Mouse (Mus musculus) 3T3-L1 (cell line): ENCODE data around the gene Cast.

Experiments
- DNase-seq: peaks from one replicate; pipeline ENCODE4 v3.0.0-alpha.2; 2015; ENCODE audit warnings: low read depth, low spot score

The Cast gene

DNA sequence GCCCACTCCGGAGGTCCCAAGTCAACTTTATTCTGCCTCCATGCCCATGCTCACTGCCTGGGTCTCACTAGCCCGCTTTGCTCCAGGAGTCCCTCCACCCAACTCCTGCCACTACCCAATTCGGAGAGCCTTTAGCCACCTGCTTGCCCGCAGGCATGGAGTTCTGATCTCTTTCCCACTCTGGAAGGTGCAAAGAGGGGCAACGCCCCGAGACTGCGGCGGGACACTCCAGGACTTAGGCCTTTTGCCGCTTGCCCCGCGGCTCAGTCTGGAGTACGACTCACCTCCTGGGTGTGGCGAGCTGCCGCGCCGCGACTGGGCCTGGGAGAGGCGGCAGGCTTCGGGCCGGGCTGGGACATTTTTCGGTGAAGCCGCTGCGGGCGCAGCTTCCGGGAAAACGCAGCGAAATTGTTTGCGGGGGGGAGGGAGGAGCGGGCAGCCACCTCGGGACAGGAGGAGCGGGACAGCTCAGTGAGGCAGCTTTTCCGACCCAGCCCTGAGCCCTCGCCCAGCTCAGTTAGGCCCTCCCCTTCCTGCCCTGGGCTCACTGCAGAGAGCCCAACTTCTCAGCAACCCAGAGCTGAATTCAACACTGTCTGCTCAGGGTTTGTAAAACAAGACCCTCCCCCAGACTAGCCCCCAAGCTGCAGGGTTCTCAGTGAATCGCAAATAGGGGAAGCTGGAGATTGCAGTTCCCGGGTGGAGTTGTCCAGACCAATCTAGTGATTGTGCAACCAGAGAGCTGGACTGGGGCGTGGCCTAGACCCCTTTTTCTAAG lies at the start of gene Cast:
Gene Cast, minus strand, starts transcription at position 659 of the 778 bp plus-strand sequence.
- peak; percentile 75 for DNase-seq

DNA sequence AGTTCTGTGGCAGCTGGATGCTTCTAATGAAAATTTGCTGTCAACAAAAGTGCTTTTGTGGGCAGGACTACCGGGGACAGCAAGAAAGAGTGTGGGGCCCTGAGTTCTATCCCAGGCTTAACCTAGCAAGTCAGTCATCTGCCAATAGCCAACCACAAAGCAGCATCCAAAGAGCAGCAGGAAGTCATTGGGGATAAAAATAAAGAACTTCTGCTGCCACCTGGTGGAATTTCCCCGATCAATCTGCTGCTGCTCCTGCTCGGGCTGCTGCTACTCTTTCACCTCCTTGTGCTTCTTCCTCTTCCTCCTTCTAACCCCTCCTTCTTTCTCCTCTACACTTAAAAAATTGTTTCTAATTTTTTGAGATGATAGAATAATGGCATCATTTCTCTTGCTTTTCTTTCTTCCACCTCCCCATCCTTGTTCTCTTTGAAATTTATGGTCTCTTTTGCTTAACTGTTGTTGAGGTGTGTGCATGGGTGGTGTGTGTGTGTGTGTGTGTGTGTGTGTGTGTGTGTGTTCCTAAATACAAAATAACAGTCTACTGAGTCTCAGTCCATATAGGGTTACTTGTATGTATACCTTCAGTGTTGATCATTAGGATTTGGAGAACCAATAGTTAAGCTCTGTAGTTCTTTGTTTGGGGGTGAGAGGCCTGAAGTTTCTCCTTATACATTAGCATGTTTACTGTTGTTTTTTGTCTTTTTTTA lies 45.9 kb upstream of the Cast start:
- peak; percentile 92 for DNase-seq

DNA sequence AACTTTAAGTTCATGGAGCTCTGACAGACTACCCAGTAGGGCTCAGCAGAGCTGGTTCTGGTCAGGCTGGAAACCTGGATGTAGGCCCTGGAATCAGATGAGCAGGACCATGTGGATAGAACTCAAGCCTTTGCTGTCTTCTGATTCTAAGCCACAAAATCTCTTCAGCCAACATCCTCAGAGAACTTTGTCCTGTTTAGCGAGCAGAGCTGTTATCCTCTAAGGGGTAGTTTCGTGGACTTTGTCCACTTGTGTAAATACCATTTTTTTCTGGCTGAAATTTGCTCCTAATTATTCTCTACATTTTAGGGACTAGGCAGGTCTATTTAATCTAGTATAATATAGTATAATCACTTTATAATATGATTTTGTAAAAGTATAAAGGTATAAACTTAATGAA lies 42.2 kb upstream of the Cast start:
- DNase-seq = no peak

DNA sequence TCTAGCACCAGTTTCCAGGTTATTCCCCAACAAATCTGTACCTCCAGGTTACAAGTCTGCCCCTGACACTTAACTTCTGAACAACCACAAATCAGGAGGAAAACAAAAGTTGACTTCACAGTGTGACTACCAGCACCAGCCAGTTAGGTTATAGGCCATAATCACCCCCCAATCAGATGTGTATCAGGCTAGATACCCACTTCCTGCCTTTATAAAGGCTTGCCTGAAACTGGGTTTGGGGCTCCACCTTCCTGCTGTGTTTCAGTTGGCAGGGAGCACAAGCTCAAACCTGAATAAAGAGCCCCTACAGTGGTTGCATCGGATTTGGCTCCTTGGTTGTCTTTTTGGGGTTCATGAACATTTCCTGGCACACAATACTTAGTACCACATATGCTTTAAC lies 37.3 kb upstream of the Cast start:
- no peak for DNase-seq

DNA sequence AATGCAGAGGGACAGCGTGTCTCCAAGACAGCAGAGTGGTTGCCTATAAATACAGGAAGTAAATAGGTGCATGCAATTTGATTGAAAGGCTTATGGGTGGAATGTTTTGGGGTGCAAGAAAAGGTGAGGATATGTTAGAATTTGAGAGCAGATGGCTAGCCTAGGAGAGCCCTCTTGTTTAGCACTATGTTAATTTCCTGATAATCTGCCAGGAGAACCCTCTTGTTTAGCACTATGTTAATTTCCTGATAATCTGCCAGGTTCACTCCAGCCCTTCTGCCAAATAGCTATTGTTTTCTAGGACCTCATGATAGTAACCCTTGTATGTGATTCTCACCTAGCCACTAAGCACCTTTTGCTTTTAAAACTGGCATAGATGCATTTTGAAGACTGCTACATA lies 25.9 kb upstream of the Cast start:
- no peak for DNase-seq

DNA sequence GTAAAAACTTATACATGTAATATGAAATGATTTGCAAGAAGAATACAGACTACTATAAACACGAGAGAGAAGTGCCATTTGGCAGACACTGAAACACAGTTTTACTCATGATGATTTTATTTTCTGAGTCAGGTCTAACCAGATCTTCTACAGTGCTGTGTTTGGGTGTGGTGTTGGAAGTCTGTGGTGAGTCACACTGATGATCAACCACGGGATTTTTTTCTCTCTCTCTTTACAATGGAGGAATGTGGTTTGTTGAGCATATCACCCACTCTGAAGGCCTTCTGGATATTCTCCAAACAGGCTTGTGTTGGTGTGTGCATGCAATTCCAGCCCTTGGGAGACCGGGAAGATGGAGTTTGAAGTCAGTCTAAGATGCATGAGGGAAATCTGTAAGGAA lies 13.5 kb upstream of the Cast start:
- DNase-seq = peak; percentile 91

DNA sequence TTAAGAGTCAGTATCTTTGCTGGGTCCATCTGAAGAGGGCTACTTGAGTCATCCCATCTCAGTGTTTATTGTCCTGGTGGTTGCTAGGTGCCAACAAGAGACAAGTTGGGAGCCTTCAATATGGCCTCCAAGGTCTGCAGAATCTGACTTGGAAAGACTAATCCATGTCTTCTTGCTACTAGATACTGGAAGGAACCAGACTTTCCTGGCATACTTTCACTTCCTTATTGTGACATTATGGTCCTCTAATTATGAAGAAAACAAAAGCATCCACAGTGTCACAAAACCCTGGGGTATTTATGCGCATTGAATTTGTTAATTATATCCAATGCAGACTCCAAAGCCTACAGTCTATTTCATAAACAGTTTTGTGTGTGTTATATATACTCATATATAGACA lies 7.1 kb upstream of the Cast start:
- DNase-seq = no peak

DNA sequence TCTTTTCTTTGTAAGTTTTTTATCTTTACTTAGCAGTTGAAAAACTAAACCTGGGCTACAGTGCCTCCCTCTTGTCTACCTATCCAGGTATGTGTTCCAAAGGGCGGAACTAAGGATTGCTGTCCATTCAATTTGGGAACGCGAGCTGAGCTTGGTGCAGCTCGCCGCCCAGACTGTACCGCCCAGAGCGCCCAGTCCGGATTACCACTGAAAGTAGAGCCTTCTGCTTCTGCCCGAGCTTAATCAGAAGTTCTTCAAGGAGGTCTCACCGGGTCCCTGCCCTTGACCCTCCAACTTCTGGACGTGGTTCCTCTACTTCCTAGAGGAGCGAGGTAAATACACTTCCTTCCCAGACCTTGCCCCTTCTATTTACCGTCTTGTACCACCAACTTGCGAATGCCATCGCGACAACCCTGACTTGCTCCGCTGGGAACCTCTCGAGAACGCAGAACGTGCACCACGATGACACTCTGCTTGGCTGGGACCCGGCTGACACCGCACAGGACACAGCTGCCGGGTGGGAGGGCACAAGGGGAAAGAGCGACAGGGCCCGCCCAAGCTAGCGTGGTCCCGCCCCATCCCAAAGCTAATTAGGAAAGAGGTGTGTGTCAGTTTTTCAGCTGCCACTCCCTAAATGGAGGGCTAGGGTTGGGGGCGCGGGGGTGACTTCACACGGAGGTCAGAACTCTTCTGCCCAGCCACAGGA lies 1.0 kb downstream of the Cast start:
- DNase-seq = peak; percentile 81

DNA sequence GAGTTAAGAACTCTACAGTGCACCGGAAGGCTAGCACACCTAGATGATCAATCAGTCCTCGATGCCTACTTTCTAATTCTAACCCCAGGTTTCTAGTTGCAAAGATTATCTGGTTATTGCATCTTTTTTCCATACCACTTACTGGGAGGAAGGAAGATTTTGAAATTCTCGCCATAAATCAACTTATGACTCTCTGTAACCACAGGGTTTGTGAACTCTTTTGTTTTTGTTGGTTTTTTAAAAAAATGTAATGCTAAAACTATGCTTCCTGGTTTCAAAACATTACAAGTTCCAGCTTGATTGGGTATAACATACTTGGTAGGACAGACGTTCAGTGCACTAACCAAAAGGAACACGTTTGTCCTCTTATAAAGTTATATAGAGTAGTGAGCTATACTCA lies 1.7 kb downstream of the Cast start:
- peak; percentile 81 for DNase-seq

DNA sequence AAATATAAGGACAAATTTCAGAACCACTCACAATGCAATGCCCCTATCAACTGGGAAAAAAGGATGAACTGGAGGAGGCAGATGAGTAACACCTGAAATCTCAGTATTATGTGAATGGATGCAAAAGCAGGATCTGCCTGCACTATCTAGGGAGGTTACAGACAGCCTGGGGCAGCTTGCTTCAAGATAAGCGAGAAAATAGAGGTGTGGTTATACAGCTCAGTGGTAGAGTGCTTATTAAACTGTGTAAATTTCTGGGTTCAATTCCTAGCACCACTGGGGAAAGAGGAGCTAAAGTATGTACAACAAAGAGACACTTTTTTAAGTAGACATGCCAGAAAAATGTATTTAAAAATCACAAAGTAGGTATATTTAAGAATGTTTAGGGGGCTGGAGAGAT lies 14.2 kb downstream of the Cast start:
- DNase-seq = no peak

DNA sequence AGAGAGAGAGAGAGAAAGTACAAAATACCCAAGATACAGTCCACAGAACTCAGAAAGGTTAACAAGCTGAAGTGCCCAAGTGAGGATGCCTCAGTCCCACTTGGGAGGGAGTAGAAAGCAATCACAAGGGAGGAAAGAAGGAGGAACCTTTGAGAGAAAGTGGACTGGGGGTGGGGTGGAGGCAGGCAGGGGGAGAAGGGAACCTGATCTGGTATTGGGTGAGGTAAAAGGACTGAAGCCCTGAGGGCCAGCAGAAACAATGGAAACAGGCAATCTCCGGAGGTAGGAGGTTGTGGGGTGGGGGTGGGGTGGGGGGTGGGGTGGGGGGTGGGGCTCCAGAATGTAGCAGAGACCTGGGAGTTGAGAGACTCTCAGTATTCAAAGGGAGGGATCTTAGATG lies 20.9 kb downstream of the Cast start:
- no peak for DNase-seq

DNA sequence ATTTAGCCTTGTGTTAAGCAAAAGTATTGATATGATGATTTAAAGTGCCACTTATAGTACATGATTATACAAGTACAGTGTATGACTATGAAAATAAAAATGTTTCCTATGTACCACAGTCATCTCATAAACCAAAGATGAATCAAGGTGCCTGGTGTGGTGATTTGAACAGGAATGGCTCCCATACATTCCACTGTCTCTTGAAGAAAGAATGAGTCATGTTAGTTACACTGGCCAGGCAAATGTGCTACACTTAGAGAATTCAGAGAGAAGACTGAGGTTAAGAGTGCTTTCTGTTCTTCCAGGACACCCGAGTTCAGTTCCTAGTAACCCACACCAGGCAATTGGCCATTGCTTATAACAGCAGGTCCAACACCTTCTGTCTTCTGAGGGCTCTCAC lies 36.5 kb downstream of the Cast start:
- peak; percentile 64 for DNase-seq

DNA sequence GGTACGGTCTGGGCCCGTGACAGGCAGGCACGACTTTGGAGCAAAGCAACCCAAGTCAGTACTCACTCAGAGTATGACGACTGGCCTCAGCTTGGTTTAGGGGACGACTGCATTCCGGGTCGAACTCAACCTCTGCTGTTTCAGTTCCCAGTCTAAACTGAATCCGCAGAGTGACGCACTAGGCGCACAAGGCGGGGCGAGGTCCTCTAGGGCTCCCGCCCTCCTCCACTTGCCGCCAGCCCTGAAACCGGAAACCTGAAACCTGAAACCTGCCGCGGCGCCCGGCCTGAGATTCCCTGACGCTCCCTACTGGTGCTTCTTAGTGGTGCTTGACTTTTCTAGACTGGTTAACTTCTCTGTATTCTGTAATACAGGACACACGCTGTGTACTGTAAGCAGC lies 38.1 kb downstream of the Cast start:
- peak; percentile 97 for DNase-seq

DNA sequence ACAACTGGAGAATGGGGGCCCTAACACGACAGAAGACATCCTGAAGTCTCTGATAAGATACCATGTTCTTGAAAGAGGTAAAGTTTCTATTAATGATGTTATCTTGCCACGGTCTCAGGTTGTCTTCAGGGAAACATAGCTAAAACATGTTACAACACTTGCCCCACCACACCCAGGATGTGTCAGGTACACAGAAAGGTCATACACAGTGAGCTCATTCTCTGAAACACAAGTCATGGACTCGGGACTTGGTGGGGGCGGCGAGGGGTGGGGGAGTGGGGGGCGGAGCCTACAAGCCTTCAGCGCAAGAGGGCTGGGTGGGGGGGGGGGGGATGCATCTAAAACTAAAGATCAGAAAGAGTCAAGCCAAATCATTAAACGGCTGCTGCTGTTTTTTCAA lies 38.7 kb downstream of the Cast start:
- no peak for DNase-seq

DNA sequence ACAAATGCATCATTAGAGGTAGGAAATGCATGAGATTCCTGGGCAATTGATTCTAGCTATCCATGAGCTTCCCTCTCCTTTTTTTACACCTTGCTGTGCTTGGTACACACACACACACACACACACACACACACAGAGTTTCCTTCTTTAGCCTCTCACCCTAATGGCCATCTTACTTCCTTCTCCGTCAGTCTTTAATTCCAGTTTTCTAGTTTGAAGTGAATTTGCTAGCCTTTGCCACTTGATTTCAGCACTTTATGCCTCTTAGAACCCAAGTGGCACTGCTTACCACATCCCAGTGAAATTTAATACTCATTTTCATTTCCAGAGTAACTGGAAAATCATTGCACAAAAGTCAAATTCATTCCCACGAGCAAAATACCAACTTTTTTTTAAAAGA lies 41.4 kb downstream of the Cast start:
- DNase-seq = no peak

DNA sequence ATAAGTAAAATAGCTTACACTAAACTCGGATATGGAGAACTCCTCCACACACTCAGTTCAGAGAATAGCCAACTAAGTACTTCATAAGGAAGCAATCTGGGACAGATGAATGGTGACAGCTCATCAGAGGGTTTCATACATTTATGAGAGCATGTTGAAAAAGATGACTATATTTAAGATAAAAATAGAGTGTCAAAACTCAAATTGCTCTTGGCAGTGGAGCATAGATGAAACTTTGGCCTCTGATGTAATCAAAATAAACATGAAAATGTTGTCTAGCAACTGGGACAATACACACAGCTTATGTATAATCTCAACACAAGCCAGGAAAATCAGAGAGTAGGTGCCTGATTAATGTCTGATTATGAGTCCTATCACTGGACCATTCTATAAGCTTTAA lies 45.9 kb downstream of the Cast start:
- DNase-seq = no peak

DNA sequence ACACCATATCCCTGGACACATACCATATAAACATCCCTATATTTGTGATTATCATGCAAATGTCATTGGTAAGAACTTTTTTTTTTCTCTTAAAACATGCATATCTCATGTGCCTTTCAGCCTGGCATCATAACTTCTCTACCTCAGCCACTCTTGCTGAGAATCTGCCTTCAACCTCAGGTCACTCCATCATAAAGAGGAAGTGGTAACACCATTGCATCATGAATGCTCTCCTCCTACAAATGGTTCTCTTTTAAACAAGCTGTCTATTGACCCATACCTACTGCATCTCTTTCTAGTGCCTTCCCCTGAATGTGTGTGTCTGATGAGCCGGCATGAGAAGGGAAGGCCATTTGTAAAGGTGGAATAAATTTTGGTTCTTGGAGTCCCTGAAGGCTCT lies 49.5 kb downstream of the Cast start:
- DNase-seq = no peak

DNA sequence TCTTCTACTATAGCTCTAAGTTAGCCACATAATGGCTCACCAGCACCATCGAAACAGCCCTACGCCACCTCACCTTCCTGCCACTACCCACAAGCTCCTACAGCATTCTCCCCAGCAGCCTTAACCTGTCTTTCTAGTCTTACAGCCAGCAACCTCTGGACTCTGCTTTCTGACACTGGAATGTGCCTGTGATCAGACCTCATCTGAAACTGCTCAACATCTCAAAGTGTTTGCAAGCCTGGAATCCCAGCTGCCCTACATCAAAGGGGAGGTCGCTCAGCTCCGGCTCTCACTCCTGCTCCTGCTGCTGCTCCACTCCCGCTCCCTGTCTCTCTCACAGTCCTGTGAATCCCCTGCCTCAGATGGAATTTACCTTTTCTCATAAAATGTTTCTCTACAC lies 65.4 kb downstream of the Cast start:
- no peak for DNase-seq

DNA sequence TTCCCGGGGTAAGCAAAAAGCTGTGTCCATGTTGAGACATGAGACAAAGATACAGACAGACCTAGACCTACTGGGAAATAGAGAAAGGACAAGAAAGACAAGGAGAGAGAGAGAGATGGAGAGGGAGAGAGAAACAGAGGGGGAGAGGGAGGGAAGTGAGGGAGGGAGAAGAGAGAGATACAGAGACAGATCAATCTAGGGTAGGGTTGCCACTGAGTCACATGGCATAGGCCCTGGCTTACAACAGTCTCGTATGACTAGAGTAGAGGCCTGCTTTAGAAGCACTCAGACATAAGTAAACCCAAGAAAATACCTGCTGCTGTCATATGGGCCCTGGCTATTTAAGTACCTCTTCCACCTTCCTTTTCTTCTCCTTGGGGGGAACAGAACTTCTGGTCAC lies 72.2 kb downstream of the Cast start:
- no peak for DNase-seq

DNA sequence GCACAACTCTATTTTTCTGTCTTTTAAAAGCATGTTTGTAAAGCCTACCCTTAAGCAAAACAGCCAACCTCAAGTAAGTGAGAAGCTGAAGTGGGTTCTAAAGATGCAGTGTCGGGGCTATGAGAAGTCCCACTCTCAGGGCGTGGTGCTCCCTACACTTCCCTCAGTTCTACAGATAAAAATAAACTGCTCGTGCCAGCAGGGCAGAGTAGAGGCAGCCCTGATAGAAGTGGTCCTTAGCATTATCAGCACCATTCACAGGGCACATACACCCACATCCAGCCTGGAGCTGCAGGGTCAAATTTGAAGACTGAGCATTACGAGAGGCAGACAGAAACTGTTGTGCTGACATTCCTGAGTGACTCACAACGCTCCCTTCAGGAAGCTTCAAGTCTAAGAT lies 72.8 kb downstream of the Cast start:
- DNase-seq = no peak

DNA sequence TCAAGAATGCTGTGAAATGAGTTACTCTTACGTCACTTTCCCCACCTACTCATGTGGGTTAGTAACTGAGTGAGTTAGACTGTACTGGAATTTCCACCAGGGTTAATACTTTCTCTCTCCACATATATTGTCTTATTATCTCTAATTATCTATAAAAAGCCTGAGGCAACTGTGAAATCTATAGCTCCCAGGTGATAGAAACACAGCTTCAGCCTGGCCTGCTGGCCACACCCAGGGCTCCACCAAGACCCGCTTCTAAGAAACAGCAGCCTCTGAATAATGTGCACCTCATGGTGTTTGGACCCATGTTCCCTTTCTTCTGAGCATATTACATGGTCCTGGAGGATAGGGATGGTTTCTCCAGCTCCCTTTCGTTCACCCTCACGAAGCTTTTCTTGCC lies 74.9 kb downstream of the Cast start:
- no peak for DNase-seq

DNA sequence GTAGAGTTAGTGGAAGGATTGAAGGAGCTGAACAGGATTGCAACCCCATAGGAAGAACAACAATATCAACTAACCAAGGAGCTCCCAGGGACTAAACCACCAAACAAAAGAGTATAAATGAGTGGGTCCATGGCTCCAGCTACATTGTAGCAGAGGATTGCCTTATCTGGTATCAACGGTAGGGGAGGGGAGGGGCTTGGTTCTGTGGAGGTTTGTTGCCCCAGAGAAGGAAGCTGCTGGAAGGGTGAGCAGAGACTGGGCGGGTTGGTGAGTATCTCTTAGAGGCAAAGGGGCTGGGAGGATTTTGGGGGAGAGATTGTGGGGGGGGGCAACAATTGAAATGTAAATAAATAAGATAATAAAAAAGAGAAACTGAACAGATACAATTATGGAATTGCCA lies 89.6 kb downstream of the Cast start:
- no peak for DNase-seq

DNA sequence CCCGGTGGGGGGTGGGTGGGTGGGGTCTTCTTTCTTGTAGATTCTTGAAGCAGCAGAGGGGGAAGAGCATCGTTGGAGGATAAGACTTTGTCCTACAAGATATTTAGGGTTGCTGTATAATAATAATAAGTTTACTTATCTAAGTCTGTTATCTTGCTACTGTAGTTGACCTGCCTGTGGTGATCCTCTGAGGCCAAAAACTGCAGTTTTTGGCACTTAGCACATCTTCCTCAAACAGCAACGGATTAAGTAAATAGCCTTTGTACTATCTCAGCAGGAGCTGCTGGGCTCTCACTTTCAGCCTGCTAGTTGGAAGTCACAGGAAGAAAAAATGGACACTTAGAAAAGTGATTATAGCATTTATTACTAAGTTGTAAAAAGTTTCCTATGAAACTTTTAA lies 112.4 kb downstream of the Cast start:
- DNase-seq = no peak
